Mouse (Mus musculus) testis, adult 2 months (tissue): ENCODE results near the gene St6galnac3. TPM values are rescaled to one million over a fixed set of nuclear protein-coding genes. Genes with fewer than 3 reads are reported as not detected.

Source experiments
- H3K27ac ChIP-seq: fragments of 200-500 bp; 2 replicates; pipeline ENCODE4 v1.5.1; 2012; ENCODE audit warnings: low read depth, low read length; ENCODE audit not compliant: control insufficient read depth, insufficient read depth
- H3K27me3 ChIP-seq: fragments of 200-500 bp; 2 replicates; pipeline ENCODE4 v1.6.1; 2012; ENCODE audit warnings: mild to moderate bottlenecking, low read length, moderate library complexity; ENCODE audit not compliant: control insufficient read depth, insufficient read depth
- H3K36me3 ChIP-seq: fragments of 200-500 bp; 2 replicates; pipeline ENCODE4 v1.6.1; 2012; ENCODE audit warnings: mild to moderate bottlenecking, low read length; ENCODE audit not compliant: control insufficient read depth, insufficient read depth
- H3K4me1 ChIP-seq: fragments of 200-500 bp; 2 replicates; pipeline ENCODE4 v1.6.1; 2012; ENCODE audit warnings: low read length; ENCODE audit not compliant: control insufficient read depth, insufficient read depth
- H3K4me3 ChIP-seq: fragments of 200-500 bp; 2 replicates; pipeline ENCODE4 v1.5.1; 2012; ENCODE audit warnings: low read depth, mild to moderate bottlenecking, low read length, moderate library complexity, mixed read lengths; ENCODE audit not compliant: control insufficient read depth
- CTCF ChIP-seq: fragments of 200-500 bp; IDR thresholded peaks from 2 replicates; pipeline ENCODE4 v1.5.1; 2012; ENCODE audit warnings: low read depth, mild to moderate bottlenecking, inconsistent platforms, low read length, moderate library complexity; ENCODE audit not compliant: control insufficient read depth, insufficient read depth, insufficient replicate concordance
- POLR2A ChIP-seq: fragments of 200-500 bp; IDR thresholded peaks from 2 replicates; pipeline ENCODE4 v1.6.1; 2012; ENCODE audit warnings: low read depth, mild to moderate bottlenecking, inconsistent platforms, low read length, moderate library complexity; ENCODE audit not compliant: control insufficient read depth
- polyA plus RNA-seq: library from polyadenylated mRNA; depleted of rRNA; stranded (reverse); fragments of >200 nt; gene quantifications from 2 replicates; pipeline ENCODE4 v1.2.3, GENCODE M21; 2012

Gene St6galnac3
- polyA plus RNA-seq, 1 experiment = 2.2 TPM

DNA sequence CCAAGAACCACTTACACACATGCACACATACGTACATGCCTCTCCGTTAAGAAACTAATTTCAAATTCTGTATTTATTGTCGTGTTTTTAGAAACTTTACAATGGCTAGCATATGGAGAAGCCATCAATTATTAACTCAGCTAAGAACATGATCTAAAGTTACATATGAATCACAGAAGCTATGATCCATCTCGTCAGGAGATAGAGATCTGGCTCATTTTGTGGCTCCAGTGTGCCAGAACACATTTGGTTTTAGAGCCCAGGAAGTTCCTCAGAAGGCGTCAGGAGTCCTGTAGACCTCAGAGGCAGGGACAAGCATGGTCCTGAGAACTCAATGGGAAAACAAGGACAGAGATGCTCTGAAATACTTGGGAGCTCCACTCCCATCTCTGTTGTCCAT lies 98.7 kb downstream of the St6galnac3 start:
- no peaks in the 10 kb centered on the region for H3K36me3 ChIP-seq
- no peak overlapping the region for H3K4me3 ChIP-seq
- TF ChIP-seq POLR2A = no peak
- TF ChIP-seq CTCF = no peak
- no peaks in the 10 kb centered on the region for H3K4me1 ChIP-seq
- H3K27me3 ChIP-seq = no peaks in the 10 kb centered on the region
- H3K27ac ChIP-seq = no peak overlapping the region

DNA sequence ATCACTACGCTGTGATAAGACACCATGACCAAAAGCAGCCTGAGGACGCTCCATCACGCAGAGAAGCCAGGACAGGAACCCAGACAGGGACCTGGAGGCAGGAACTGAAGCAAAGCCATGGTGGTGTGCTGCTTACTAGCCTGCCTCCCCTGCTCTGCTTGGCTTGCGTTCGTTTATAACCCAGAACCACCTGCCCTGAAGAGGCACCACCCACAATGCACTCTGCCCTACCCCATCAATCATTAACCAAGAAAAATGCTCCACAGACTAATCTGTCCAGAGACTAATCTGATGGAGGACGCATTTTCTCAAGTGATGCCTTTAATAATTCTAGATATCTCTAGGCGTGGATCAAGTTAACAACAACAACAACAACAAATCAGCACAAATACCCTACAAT lies 106.0 kb downstream of the St6galnac3 start:
- Histone ChIP-seq H3K36me3 (no peaks in the 10 kb centered on the region), H3K4me1 (no peaks in the 10 kb centered on the region)
- TF ChIP-seq POLR2A (no peak), CTCF (no peak)

GRCm38 (mm10) chr3:153616849-153617248 lies 108.1 kb downstream of the St6galnac3 start:
- Histone ChIP-seq H3K4me3 (no peak overlapping the region), H3K27me3 (no peaks in the 10 kb centered on the region), H3K4me1 (no peaks in the 10 kb centered on the region), H3K27ac (no peak overlapping the region), H3K36me3 (no peaks in the 10 kb centered on the region)
- TF ChIP-seq CTCF (no peak), POLR2A (no peak)

More for the DNA sequence above, 106.0 kb downstream of the St6galnac3 start:
- H3K4me3 ChIP-seq = no peak overlapping the region
- H3K27me3 ChIP-seq = no peaks in the 10 kb centered on the region
- H3K27ac ChIP-seq = no peak overlapping the region

GRCm38 (mm10) chr3:153610239-153610638 lies 114.7 kb downstream of the St6galnac3 start:
- H3K27ac ChIP-seq = no peak overlapping the region
- no peak overlapping the region for H3K4me3 ChIP-seq
- H3K4me1 ChIP-seq = no peaks in the 10 kb centered on the region
- TF ChIP-seq POLR2A = no peak
- TF ChIP-seq CTCF = no peak
- H3K27me3 ChIP-seq = no peaks in the 10 kb centered on the region
- H3K36me3 ChIP-seq = no peaks in the 10 kb centered on the region

DNA sequence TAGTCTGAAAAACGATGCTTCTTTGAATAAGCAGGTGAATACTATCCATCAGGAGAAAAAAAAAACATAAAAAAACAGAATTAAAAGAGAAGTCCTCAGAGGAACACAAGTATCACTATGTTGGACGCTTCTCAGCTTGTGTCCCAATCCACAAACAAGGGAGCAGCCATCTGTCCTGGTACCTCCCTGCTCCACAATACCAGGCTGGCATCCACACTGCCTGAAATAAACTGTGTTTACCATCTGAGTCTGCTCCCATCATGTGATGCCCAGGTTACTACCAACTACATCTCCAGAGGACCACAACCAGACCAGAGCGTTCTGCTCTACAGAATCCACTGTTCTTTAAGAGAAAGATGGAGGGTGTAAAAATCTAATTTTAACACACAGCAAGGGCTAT lies 118.6 kb downstream of the St6galnac3 start:
- Histone ChIP-seq H3K4me3 (no peak overlapping the region), H3K36me3 (no peaks in the 10 kb centered on the region), H3K27me3 (no peaks in the 10 kb centered on the region), H3K27ac (no peak overlapping the region), H3K4me1 (no peaks in the 10 kb centered on the region)
- TF ChIP-seq POLR2A = no peak
- TF ChIP-seq CTCF = no peak

- no peak overlapping the region for H3K27ac ChIP-seq
- no peaks in the 10 kb centered on the region for H3K4me1 ChIP-seq
- H3K27me3 ChIP-seq = no peaks in the 10 kb centered on the region
- H3K4me3 ChIP-seq = no peak overlapping the region
- no peak for TF ChIP-seq CTCF
- TF ChIP-seq POLR2A = no peak
- H3K36me3 ChIP-seq = no peaks in the 10 kb centered on the region
Observed at GRCm38 (mm10) chr3:153605767-153606098, 119.2 kb downstream of the St6galnac3 start.

DNA sequence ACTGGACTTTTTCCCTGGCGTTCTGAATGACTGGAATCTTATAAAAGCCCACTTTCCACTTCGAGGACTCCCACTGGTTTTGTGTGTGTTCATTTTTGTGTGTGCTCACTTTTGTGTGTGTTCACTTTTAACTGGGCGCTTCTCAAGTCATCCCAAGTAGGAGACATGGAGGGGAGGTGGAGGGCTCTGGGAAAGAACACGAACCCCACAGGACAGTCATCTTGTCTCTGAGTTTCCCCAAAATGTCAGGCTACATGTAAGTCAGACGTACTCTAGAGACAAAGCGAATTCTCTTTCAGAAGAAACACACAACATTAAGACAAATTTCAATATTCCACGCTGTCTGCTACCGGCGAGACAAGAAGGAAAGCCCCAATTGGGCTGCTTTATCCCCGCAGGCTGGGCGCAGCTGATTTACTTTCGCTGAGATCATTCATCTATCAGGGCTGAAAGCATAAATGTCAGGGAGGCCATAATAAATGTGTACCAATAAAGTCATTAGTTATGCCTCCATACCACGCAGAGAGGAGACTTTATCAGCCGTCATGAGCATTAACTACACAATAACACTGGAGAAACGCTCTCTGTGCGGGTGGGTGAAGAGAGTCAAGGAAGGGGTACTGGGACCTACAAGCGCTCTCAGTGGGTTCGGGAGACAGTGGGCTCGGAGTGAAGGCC lies 119.7 kb downstream of the St6galnac3 start:
- no peak overlapping the region for H3K4me3 ChIP-seq
- TF ChIP-seq CTCF (no peak), POLR2A (no peak)
- no peak overlapping the region for H3K27ac ChIP-seq
- no peaks in the 10 kb centered on the region for H3K36me3 ChIP-seq
- no peaks in the 10 kb centered on the region for H3K4me1 ChIP-seq
- no peaks in the 10 kb centered on the region for H3K27me3 ChIP-seq

DNA sequence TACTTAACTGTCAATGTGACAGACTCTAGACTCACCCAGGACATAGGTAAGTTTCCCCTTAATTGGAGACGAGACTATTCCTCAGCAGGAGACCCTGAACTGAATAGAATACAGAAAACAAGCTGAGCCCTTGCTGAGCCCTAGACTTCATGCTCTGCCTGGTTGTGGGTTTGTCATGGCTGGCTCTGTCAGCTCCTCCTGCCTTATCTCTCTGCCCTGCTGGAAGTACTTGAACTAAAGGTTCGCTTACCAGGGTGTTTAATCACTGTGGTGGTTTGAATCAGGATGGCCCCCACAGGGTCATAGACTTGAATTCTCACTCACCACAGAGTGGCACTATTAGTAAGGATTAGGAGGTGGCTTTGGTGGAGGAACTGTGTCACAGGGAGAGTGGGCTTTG lies 125.8 kb downstream of the St6galnac3 start:
- TF ChIP-seq CTCF (no peak), POLR2A (no peak)

DNA sequence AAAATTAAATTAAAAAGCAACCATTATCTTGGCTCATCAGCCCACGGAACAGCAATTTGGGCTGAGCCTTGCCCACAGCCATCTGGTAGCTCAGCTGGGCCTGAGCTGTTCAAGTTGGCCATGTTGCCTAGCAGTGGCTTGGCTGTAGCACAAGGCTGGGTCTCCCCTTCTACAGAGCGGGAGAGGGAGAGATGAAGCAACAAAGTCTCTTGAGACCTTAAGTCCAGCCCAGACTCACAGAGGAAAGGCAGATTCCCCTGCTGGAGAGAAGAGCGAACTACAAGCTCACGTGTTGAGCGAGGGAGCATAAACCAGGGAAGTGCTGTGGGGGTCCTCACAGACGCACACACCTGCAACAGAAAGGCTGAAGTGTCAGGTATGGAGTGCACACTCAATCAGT lies 126.3 kb downstream of the St6galnac3 start:
- Histone ChIP-seq H3K4me3 (no peak overlapping the region), H3K36me3 (no peaks in the 10 kb centered on the region), H3K4me1 (no peaks in the 10 kb centered on the region), H3K27me3 (no peaks in the 10 kb centered on the region), H3K27ac (no peak overlapping the region)
- TF ChIP-seq POLR2A (no peak), CTCF (no peak)

More for the DNA sequence above, 125.8 kb downstream of the St6galnac3 start:
- H3K4me1 ChIP-seq = no peaks in the 10 kb centered on the region
- H3K36me3 ChIP-seq = no peaks in the 10 kb centered on the region
- no peak overlapping the region for H3K27ac ChIP-seq
- no peak overlapping the region for H3K4me3 ChIP-seq
- no peaks in the 10 kb centered on the region for H3K27me3 ChIP-seq
